Mouse (Mus musculus) embryonic fibroblast, embryonic 13.5 days (primary cell): ENCODE data around the gene Nlrc3.

Experiments used
- CTCF ChIP-seq: IDR thresholded peaks from 2 replicates; pipeline ENCODE4 v1.5.1; 2011; ENCODE audit warnings: mild to moderate bottlenecking, control low read depth, low read length, moderate library complexity, borderline replicate concordance; ENCODE audit not compliant: insufficient read depth
- POLR2A ChIP-seq: IDR thresholded peaks from 2 replicates; pipeline ENCODE4 v1.6.1; 2011; ENCODE audit warnings: low read depth, mild to moderate bottlenecking, control low read depth, low read length, moderate library complexity

GRCm38 (mm10) chr16:3951141-3951540, 25.3 kb downstream of the Nlrc3 start:
- TF ChIP-seq POLR2A (no peak), CTCF (no peak)
